Mouse (Mus musculus) stomach, postnatal 0 days (tissue): ENCODE results near the gene Arhgap22. TPM values are rescaled to one million over a fixed set of nuclear protein-coding genes. Genes with fewer than 3 reads are reported as not detected.

Experiments used
- ATAC-seq: fragments of 200-750 bp; cut with Nextera tagmentation; 2 replicates; pipeline ENCODE4 v1.8.0; 2017; ENCODE audit not compliant: low FRiP score, low TSS enrichment
- DNase-seq: peaks from one replicate; pipeline ENCODE4 v3.0.0-alpha.2; 2016; ENCODE audit warnings: low spot score
- H3K27ac ChIP-seq: fragments of 300-500 bp; sonication (generic); replicated peaks from 2 replicates; pipeline ENCODE4 v1.5.1; 2014; ENCODE audit warnings: mild to moderate bottlenecking, control low read depth
- H3K27me3 ChIP-seq: fragments of 300-500 bp; sonication (generic); 2 replicates; pipeline ENCODE4 v1.6.1; 2014; ENCODE audit warnings: low read length; ENCODE audit not compliant: control insufficient read depth, insufficient read depth
- H3K36me3 ChIP-seq: fragments of 300-500 bp; sonication (generic); 2 replicates; pipeline ENCODE4 v1.6.1; 2014; ENCODE audit warnings: low read length, mixed read lengths; ENCODE audit not compliant: control insufficient read depth, insufficient read depth
- H3K4me1 ChIP-seq: fragments of 300-500 bp; sonication (generic); replicated peaks from 2 replicates; pipeline ENCODE4 v1.6.1; 2014; ENCODE audit warnings: antibody characterized with exemption; ENCODE audit not compliant: control insufficient read depth, insufficient read depth
- H3K4me2 ChIP-seq: fragments of 300-500 bp; sonication (generic); replicated peaks from 2 replicates; pipeline ENCODE4 v1.6.1; 2014; ENCODE audit warnings: low read depth, mild to moderate bottlenecking, control low read depth, moderate library complexity
- H3K4me3 ChIP-seq: fragments of 300-500 bp; sonication (generic); 2 replicates; pipeline ENCODE4 v1.5.1; 2014; ENCODE audit warnings: low read depth, low read length, control low read depth
- H3K9ac ChIP-seq: fragments of 300-500 bp; sonication (generic); 2 replicates; pipeline ENCODE4 v1.6.1; 2014; ENCODE audit warnings: mild to moderate bottlenecking, low read length, control low read depth, mixed read lengths
- H3K9me3 ChIP-seq: fragments of 300-500 bp; sonication (generic); 2 replicates; pipeline ENCODE4 v1.6.1; 2016; ENCODE audit warnings: low read length; ENCODE audit not compliant: control insufficient read depth
- CTCF ChIP-seq: IDR thresholded peaks from 2 replicates; pipeline ENCODE4 v1.5.1; 2016; ENCODE audit warnings: antibody characterized with exemption, low read depth, mild to moderate bottlenecking, moderate library complexity
- EP300 ChIP-seq: optimal IDR thresholded peaks from 2 replicates; pipeline ENCODE3; 2016; ENCODE audit warnings: antibody characterized with exemption
- WGBS: fragments of 180-500 bp; shearing (Covaris S2); extraction: QIAGEN DNeasy Blood & Tissue Kit; methylation state at CpG from one replicate; pipeline ENCODE4 v1.1.7; 2014; 5-methylcytosine and 5-hydroxymethylcytosine counted together
- polyA plus RNA-seq: library from polyadenylated mRNA; unstranded; fragments of >200 nt; fragmentation: Nextera tagmentation; extraction: Ambion mirVana; gene quantifications from 2 replicates; pipeline ENCODE4 v1.2.1, GENCODE M21; 2015

Arhgap22 gene
- polyA plus RNA-seq, 1 experiment from 2014 or later, result 6.5 TPM

GRCm38 (mm10) chr14:33398065-33398860 is 184.4 kb downstream of the Arhgap22 start:
- no peak for DNase-seq
- H3K4me1 ChIP-seq, result no peaks in the 10 kb centered on the region
- no peaks in the 10 kb centered on the region for H3K36me3 ChIP-seq
- H3K27ac ChIP-seq, result no peak overlapping the region
- H3K9me3 ChIP-seq, result no peaks in the 10 kb centered on the region
- TF ChIP-seq CTCF (no peak), EP300 (no peak)
- no peaks in the 10 kb centered on the region for H3K27me3 ChIP-seq
- 76% methylated on average over 5 of the region's 5 CpGs for WGBS
- no peak overlapping the region for H3K9ac ChIP-seq
- H3K4me3 ChIP-seq, result no peak overlapping the region
- no peak overlapping the region for H3K4me2 ChIP-seq
- no peak for ATAC-seq

GRCm38 (mm10) chr14:33400019-33400418 is 186.2 kb downstream of the Arhgap22 start:
- no peak overlapping the region for H3K9ac ChIP-seq
- DNase-seq (no peak), ATAC-seq (no peak)
- H3K4me1 ChIP-seq, result no peaks in the 10 kb centered on the region
- H3K36me3 ChIP-seq, result no peaks in the 10 kb centered on the region
- TF ChIP-seq EP300, result no peak
- no peak for TF ChIP-seq CTCF
- no peak overlapping the region for H3K4me2 ChIP-seq
- 84% methylated on average over 3 of the region's 3 CpGs for WGBS
- no peaks in the 10 kb centered on the region for H3K9me3 ChIP-seq
- no peak overlapping the region for H3K4me3 ChIP-seq
- H3K27ac ChIP-seq, result no peak overlapping the region
- no peaks in the 10 kb centered on the region for H3K27me3 ChIP-seq

GRCm38 (mm10) chr14:33402331-33402730 is 188.5 kb downstream of the Arhgap22 start:
- no peak for TF ChIP-seq EP300
- TF ChIP-seq CTCF, result peak; percentile 50
- no peaks in the 10 kb centered on the region for H3K9me3 ChIP-seq
- no peak overlapping the region for H3K4me2 ChIP-seq
- H3K27me3 ChIP-seq, result no peaks in the 10 kb centered on the region
- 94% methylated on average over 1 of the region's 1 CpGs for WGBS
- no peak overlapping the region for H3K4me3 ChIP-seq
- H3K9ac ChIP-seq, result no peak overlapping the region
- H3K27ac ChIP-seq, result no peak overlapping the region
- no peaks in the 10 kb centered on the region for H3K36me3 ChIP-seq
- DNase-seq (no peak), ATAC-seq (no peak)
- no peaks in the 10 kb centered on the region for H3K4me1 ChIP-seq

GRCm38 (mm10) chr14:33415746-33416145 is 201.9 kb downstream of the Arhgap22 start:
- no peak for DNase-seq
- Histone ChIP-seq H3K4me2 (no peak overlapping the region), H3K4me3 (no peak overlapping the region), H3K9me3 (no peaks in the 10 kb centered on the region), H3K4me1 (no peaks in the 10 kb centered on the region), H3K27ac (no peak overlapping the region), H3K9ac (no peak overlapping the region), H3K36me3 (no peaks in the 10 kb centered on the region), H3K27me3 (no peaks in the 10 kb centered on the region)
- TF ChIP-seq EP300 (no peak), CTCF (no peak)
- 83% methylated on average over 1 of the region's 1 CpGs for WGBS
- ATAC-seq, result no peak

- Histone ChIP-seq H3K27ac (no peak overlapping the region), H3K9ac (no peak overlapping the region), H3K4me2 (no peak overlapping the region), H3K4me1 (no peaks in the 10 kb centered on the region), H3K9me3 (no peaks in the 10 kb centered on the region), H3K36me3 (no peaks in the 10 kb centered on the region), H3K27me3 (no peaks in the 10 kb centered on the region), H3K4me3 (no peak overlapping the region)
- ATAC-seq (no peak), DNase-seq (no peak)
- WGBS, result 84% methylated on average over 3 of the region's 3 CpGs
- no peak for TF ChIP-seq EP300
- TF ChIP-seq CTCF, result no peak
Measured at GRCm38 (mm10) chr14:33418311-33418909, 204.6 kb downstream of the Arhgap22 start.

Other genes starting within 250 kb of the Arhgap22 start
- 0.15 and 0.17 TPM in 2 replicates for gene Lrrc18, start 222.6 kb upstream of the Arhgap22 start, polyA plus RNA-seq
- 0.13 and 0.25 TPM in 2 replicates for gene Wdfy4, start 28.5 kb upstream of the Arhgap22 start, polyA plus RNA-seq
- 6.9 and 7.7 TPM in 2 replicates for gene Mapk8, start 233.1 kb downstream of the Arhgap22 start, polyA plus RNA-seq